Mouse (Mus musculus): Measurements from ENCODE around the gene Tmprss12.
"Not testable (repeated sequence)": the region's sequence is repeated elsewhere in the genome, so short reads cannot be mapped to it uniquely, and the experiment has no call there.

Gene Tmprss12

DNA sequence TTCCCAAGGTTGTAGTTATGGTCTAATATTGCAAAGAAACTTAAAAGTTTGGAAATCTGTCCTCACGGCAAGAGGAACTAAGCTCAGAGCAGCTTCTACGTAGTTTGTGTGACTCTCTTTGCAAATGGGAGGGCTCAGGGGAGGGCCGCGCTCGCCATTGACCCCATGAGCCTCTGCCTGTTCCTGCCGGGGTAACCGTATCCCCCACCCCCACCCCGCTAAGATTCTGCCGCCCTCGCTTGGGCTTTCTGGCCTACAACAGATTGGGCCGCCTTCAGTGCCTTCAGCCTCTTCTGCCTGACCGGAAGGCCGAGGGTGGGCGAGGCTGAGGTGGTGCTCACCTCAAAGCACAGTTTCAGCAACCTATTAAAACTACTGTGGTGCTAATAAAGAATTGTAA, 9.2 kb upstream of the Tmprss12 start:
- in situ Hi-C loops (cut with MboI, MseI) = no loop called here

DNA sequence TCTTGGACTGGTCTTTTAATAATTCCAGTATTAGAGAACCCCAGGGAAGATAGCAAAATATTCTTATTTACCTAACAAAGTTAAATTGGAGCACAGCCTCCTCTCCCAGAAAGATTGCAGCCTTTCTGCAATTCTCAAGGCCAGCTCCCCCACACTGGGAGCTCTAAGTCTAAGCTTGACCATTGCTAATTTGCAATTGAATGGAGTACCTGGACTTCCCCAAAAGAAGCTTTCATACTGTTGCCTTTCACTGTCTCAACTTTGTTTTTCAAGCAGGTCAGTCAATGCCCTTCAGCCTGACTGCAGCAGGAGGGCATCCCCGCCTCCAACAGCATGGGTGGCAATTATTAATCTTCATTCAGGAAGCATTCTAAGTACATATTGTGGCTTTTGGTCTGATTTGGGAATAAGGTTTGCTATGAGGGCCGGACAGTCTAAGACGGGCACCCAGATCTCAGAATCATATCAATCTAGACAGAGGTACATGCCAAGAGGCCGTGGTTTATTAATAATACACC, 6.8 kb upstream of the Tmprss12 start:
- in situ Hi-C loops (cut with MboI, MseI) = not testable (repeated sequence)

DNA sequence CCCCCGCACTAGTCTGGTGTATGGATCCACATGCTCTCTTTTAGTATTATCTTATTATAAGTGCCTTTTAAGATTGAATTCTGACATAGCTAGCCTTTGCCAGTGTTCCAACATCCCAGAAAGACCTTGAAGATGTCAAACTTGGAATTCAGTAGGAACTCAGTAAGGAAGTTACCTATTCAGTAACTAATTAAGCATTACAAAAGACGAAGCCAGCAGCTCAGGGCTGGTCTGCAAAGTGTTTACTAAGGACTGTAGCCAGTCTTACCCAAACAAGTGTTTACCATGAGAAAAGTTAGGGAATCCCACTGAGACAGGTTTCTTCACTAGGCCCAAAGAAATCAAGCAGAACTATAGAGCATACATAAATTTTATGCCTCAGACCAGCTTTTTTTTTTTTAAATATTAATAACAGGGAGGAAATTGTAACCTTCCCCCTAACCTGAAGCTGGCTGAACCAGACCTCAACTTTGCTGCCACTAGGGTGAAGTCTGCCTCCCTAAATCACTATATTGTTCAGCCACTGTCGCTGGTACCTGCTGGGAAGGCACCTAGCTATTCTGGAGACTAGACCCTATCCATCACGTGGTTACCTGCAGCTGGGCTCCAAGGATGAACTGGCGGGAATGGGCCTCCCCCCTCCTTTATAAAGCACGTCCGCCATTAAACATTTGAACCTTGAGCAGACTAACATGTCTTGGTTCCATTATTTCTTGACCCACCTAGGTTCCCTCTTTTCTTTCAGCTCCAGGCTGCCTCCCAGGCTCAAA, 5.7 kb upstream of the Tmprss12 start:
- in situ Hi-C loops (cut with MboI, MseI) = no loop called here

DNA sequence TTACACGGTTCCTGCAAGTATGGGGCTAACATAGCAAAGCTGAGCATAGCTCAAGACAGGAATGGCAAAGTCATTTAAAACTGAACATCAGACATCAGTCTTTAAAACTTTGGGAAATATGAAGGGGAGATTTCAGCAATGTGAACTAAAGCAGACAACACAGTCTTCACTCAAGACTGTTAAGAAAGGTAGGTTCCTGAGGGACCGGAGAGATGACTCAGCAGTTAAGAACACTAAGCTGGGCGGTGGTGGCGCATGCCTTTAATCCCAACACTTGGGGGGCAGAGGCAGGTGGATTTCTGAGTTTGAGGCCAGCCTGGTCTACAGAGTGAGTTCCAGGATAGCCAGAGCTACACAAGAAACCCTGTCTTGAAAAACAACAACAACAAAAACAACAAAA, 4.2 kb upstream of the Tmprss12 start:
- in situ Hi-C loops (cut with MboI, MseI) = no loop called here

DNA sequence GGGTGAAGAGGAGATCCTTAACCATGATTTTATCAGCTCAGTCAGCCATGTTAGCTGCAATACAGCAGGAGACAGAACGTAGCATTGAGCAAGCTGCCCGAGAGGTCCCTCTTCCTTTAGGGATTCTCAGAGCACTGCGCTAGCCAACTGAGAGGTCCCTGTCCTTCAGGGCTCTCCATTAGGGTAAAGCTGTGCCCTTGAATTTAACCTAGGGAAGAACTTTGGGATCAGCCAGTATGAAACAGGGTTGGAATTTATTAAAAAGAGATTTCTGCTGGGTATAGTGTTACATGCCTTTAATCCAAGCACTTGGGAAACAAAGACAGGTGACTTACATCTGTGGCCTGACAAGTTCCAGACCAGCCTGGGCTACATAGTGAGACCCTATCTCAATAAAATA, 3.1 kb upstream of the Tmprss12 start:
- in situ Hi-C loops (cut with MboI, MseI) = no loop called here

DNA sequence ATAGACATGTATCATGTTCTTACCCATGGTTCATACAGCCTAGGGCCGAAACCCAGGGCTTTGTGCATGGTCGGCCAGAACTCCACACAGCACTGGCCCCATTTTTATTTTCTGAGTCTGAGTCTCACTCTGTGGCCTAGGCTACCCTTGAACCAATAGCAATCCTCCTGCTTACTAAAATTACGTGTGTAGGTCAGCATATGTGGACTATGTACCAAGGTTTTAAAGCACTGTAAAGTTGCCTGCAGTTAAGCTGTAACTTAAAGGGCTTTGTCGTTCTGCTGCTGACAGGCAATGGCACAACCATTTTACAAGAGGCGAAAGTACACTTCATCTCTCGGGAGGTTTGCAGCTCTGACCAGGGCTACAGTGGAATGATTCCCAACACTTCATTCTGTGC, 8.3 kb downstream of the Tmprss12 start:
- in situ Hi-C loops (cut with MboI, MseI) = no loop called here

DNA sequence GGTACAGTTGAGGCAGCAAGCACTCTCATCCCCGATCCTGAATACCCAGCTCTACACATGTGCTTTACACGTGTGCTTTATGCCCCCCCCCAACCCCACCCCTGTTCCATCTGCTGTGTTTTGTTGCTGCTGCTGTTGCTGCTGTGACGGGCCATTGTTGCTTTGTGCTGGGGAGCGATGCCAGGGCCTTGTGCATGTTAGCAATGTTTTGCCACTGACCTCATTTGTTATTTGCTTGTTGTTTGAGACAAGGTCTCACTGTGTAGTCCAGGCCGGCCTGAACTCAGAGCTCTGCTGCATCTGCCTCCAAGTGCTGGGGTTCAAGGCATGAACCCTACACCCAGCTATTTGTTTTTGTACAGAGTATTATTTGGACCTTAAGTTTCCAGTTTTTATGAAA, 10.2 kb downstream of the Tmprss12 start:
- in situ Hi-C loops (cut with MboI, MseI) = loop anchor here in 1 of 2 experiments (5.0 kb wide), 1 partner anchor 44 kb away; no protein-coding TSS in a partner anchor

DNA sequence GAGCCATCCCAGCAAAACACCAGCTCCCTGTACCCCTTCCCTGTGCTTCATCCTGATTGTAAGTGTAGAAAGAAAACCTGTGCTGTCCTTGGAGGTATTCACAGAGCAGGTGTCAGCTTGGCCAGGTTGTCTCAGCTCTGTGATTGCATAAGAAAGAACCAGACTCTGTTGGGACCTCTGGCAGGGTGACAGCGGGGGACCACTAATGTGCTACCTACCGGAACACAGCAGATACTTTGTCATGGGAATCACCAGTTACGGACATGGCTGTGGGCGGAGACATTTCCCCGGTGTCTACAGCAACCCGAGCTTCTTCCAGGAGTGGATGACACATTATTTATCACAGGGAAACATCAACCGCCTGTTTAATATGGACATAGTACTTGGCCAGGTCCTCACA, 11.7 kb downstream of the Tmprss12 start:
- in situ Hi-C loops (cut with MboI, MseI) = loop anchor here in 1 of 2 experiments (5.0 kb wide), 1 partner anchor 45 kb away; no protein-coding TSS in a partner anchor

DNA sequence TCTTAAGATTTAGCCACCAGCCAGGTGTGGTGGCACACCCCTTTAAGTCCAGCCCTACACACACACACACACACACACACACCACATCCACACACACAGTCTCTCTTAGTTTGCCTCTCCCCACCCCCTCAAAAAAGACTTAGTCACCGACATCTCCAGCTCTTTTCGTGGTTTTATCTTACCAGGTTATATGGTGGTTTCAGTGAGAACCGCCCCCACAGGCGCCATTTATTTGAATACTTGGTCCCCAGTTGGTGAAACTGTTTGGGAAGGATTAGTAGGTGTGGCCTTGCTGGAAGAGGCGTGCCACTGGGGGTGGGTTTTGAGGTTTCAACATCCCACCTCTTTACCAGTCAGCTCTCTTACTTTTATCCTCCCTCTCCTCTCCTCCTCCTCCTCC, 17.2 kb downstream of the Tmprss12 start:
- in situ Hi-C loops (cut with MboI, MseI) = no loop called here

DNA sequence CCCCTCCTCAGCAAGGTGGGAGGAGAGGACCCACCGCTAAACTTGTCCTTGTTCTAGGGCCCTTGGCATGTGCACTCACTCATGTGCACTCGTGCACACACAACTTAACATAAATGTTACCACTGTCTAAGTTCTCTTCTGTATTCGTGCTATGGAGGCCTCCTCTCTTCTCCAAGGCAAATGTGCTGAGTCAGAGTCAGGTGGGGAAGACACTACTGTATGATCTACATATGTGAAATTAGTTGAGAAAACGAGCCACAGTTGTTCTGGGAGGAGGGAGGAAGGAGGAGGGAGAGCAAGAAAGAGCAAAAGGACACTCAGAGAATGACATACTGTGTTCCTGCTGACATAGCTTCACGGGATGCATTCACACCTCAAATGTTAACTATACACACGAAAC, 19.9 kb downstream of the Tmprss12 start:
- in situ Hi-C loops (cut with MboI, MseI) = loop anchor here in 1 of 2 experiments (10.0 kb wide), 1 partner anchor 1916 kb away; the partner anchor contains the start of gene Olfr283

DNA sequence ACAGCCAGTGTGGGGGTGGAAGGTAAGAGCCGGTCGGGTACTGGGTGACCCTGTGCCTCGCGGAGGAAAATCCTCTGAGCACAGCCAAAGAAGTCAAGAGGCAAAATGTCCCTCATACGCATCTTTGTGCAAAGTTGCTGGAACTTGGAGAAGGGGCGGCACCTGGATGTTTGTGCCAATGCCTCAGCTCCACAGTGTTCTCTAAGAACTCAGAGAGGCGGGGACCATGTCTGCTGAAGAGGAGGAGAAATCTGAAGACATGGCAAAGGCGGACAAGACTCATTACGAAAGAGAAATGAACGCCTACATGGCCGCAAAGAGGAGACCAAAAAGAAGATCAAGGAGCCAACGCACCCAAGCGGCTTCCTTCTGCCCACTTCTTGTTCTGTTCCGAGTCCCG, 20.9 kb downstream of the Tmprss12 start:
- in situ Hi-C loops (cut with MboI, MseI) = loop anchor here in 1 of 2 experiments (10.0 kb wide), 1 partner anchor 1917 kb away; the partner anchor contains the start of gene Olfr283

DNA sequence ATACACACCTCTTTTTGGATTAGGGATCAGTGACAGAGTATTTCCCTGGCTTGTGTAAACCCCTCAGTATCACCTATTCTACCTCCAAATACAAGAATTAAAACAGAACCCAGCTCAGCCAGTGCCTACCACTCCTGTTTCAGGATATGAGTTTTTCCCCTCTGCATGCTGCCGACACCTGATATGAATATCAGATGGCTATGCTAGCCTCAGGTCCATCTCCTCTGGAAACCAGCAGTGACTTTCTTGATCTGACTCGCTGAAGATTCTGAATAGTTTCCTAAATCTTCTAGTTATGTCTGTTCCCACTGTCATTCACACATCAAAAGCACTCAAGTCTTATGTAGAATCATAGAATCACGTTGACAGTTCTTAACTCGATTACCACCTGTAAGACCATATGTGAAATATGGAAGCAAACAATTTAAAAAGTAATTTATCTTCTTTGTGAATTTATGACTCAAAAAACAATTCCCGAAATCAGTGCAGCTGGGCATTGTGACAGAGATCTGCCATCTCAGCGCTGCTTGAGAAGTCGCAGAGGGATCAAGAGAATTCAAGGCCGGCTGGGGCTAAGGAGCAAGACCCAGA, 22.9 kb downstream of the Tmprss12 start:
- in situ Hi-C loops (cut with MboI, MseI) = loop anchor here in 1 of 2 experiments (10.0 kb wide), 1 partner anchor 1919 kb away; the partner anchor contains the start of gene Olfr283

DNA sequence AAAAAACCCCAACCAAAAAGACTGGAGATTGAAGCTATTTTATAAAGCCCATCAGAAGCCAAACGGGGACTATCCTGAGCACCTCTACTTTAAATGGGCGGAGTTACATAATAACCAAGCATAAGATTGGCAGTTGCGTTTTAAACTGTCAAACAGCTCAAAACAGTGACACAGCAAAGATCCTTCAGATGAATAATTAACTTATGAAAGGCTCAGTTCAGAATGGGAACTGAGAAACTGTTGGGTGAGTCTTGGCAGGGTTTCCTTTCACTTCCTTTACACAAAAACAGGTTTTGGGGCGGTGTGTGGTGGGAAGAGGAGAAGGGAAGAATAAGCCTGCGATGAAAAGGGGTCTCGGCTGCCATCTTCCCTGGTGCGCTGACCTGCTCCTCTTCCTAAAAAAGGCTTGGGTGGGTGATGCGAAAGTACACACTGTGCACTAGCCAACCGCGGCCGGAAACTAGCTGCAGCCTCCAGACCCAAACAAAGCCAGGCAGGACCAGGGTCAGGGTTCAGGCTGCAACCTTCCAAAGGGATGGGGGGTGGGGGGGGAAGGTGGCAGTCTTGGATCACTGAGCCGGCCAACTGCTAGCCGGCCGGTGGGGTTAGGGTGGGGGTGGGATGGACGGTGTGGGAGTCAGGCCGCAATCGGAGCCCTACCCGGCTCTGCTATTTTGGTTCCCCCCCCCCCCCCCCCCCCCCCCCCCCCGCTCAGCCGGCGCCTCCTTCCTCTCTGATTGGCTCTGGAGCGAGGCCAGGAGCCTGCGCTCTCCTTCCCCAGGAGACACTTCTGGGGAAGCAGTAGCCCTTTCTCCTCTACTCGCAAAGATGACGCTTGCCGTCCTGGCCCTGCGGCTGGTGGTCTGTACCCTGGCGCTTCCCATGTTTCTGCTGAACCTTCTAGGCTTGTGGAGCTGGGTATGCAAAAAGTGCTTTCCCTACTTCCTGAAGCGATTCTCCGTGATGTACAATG, 23.7 kb downstream of the Tmprss12 start, which contains the start of gene Mettl7a1:
Gene Mettl7a1 (plus strand): TSS at position 122 of the 973 bp plus-strand sequence.
- in situ Hi-C loops (cut with MboI, MseI) = loop anchor here in 1 of 2 experiments (10.0 kb wide), 1 partner anchor 1920 kb away; the partner anchor contains the start of gene Olfr283

DNA sequence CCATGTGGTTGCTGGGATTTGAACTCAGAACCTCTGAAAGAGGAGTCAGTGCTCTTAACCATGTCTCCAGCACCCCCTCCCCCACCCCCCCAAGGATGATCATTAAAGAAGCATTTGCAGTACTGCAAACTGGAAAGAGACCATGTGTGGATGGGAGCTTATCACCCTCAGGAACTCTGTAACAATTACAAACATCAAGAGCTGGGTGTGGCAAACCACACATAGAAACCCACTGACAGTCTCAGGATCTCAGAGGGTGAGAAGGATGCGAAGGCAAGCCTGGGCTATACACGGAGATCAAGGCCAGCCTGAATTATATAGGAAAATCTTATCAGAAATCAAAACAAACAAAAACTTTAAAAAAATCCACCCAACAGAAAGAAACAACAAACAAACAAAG, 25.6 kb downstream of the Tmprss12 start:
- in situ Hi-C loops (cut with MboI, MseI) = loop anchor here in 1 of 2 experiments (10.0 kb wide), 1 partner anchor 1921 kb away; the partner anchor contains the start of gene Olfr283

DNA sequence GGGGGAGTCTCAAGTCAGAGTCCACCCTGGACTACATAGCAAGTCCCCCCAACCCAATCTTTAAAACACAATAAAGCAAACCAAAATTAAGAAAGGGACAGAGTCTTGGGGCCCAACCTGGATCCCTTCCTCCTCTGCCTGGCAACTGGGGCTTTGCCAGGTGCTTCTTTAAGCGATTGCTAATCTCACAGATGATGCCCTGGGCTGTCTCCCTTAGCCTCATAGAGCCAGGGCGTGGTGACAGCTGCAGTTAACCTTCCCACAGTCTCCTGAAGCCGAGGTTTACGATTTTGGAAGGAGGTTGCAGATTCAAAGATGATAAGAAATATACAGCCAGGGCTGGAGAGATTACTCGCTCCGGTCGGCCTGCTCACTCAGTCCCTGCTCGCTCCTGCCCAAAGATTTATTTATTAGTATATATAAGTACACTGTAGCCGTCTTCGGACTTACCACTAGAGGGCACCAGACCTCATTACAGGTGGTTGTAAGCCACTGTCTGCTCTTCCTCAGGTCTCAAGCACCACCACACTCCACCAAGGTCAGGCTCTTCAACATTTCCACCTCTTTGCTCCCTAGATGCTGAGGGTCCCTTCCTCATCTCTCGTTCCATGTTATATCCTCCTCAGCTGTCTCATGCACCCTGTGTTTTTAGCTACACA, 26.9 kb downstream of the Tmprss12 start:
- in situ Hi-C loops (cut with MboI, MseI) = loop anchor here in 1 of 2 experiments (10.0 kb wide), 1 partner anchor 1923 kb away; the partner anchor contains the start of gene Olfr283

DNA sequence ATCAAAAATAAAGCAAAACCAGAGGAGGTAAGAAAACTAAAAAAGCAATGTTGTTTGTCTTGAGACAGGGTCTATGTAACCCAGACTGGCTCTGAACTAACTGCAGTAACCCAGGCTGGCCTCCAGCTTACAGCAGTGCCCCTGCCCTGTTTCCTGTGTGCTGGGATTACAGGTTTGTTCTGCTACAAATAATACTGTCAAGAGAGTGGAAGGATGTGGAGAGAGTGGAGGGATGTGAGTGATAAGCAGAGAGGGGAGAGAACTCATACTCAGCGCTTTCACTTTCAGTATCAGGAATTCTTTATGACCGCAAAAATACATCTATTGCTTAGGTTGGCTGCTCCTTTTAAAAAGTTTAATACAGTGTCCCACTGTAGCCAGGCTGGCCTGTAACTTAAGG, 31.7 kb downstream of the Tmprss12 start:
- in situ Hi-C loops (cut with MboI, MseI) = no loop called here

DNA sequence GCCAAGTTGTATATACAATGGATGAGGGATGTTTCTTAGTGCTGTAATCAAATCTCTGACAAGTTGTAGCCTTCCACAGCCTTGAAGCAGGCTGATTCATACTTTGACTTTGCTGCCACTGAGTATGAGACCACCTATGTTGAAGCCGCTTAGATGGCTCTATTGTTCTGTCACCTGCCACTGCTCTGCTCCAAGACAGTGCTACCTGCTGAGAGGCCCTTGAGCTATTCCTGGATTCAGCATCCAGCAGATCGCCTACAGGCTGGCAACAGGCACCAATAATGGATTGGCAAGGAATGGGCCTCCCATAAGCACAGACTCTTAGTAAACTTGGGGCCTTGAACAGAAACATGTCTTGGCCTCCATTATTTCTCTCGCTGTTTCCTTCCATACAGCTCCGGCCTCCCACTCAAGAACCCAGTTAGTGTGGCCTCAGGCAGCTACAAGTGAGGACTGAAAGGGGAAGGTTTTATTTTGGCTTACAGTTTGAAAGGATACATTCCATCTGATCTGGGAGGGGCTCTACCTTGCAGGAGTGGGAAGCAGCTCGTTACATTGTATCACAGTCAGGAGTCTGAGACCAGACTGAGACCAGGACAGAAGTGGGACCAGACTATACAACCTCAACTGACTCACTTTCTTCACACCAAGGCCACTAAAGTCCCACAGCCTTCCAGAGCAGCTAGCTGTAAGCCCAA, 34.0 kb downstream of the Tmprss12 start:
- in situ Hi-C loops (cut with MboI, MseI) = no loop called here

DNA sequence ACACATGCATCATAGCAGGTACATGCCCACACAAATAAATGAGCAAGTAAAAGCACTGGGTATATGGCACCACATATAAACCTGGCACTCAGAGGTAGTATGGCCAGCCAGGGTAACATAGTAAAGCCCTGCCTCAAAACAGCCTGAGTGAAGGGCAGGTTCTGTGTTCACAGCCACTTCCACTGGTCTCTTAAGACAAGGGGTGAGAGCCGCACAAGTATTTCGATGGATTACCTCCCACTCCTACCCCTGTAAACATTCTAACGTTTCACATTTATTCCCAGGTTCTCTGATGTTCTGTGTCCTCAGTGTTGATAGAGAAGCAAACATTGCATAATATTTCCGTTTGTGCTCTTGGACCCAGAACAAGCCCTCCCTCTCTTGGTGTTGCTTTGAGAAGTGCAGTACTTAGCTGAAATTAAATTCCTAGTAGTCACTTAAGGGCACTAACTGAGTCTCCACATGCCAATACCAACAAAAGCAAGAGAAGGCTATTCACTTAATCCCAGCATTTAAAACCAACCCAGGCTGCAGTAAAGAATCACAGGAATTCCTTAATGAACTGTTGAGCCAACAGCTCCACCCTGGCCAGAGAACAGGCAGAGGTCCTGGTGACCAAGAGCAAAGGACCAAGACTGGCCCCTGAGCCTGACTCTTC, 37.5 kb downstream of the Tmprss12 start:
- in situ Hi-C loops (cut with MboI, MseI) = not testable (repeated sequence)

DNA sequence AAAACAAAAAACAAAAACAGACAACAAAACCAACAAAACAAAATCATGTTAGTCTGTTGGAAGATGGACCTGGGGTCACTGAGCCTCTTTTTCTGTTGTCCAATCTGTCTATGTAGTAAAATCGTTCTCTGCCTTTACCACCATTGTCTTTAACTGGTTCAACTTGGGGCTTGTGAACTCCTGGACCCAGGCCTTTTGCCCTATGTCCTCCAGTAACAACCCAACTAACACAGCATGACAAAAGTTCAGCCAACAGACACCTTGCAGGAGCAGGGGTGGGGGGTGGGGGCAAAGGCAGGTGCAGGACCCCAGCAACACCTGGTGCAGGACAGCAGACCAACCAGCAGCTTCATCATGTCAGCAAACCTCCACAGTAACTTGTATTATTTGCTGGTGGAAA, 39.2 kb downstream of the Tmprss12 start:
- in situ Hi-C loops (cut with MboI, MseI) = loop anchor here in 1 of 2 experiments (10.0 kb wide), 1 partner anchor 295 kb away; no protein-coding TSS in a partner anchor

Measured in T-helper 17 cell (primary cell).